Mouse (Mus musculus) forebrain, embryonic 15.5 days (tissue): ENCODE measurements around the gene Timm10b. TPM values are rescaled to one million over a fixed set of nuclear protein-coding genes. Genes with fewer than 3 reads are reported as not detected.

ENCODE experiments used
- ATAC-seq: fragments of 200-750 bp; cut with Nextera tagmentation; replicated peaks from 2 replicates; pipeline ENCODE4 v1.8.0; 2017; ENCODE audit warnings: mild to moderate bottlenecking, moderate TSS enrichment, moderate library complexity
- H3K27ac ChIP-seq: fragments of 300-500 bp; sonication (generic); replicated peaks from 2 replicates; pipeline ENCODE4 v1.5.1; 2015; ENCODE audit warnings: mild to moderate bottlenecking, inconsistent platforms
- H3K27me3 ChIP-seq: fragments of 300-500 bp; sonication (generic); 2 replicates; pipeline ENCODE4 v1.6.1; 2015; ENCODE audit warnings: inconsistent platforms
- H3K36me3 ChIP-seq: fragments of 300-500 bp; sonication (generic); 2 replicates; pipeline ENCODE4 v1.6.1; 2015; ENCODE audit warnings: mild to moderate bottlenecking, inconsistent platforms
- H3K4me1 ChIP-seq: fragments of 300-500 bp; sonication (generic); 2 replicates; pipeline ENCODE4 v1.6.1; 2015; ENCODE audit warnings: inconsistent platforms
- H3K4me2 ChIP-seq: fragments of 300-500 bp; sonication (generic); replicated peaks from 2 replicates; pipeline ENCODE4 v1.6.1; 2015; ENCODE audit warnings: mild to moderate bottlenecking, inconsistent platforms
- H3K4me3 ChIP-seq: fragments of 300-500 bp; sonication (generic); 2 replicates; pipeline ENCODE4 v1.5.1; 2015; ENCODE audit warnings: mild to moderate bottlenecking, inconsistent platforms
- H3K9ac ChIP-seq: fragments of 300-500 bp; sonication (generic); replicated peaks from 2 replicates; pipeline ENCODE4 v1.6.1; 2015; ENCODE audit warnings: mild to moderate bottlenecking, inconsistent platforms
- H3K9me3 ChIP-seq: fragments of 300-500 bp; sonication (generic); 2 replicates; pipeline ENCODE4 v1.6.1; 2016; ENCODE audit warnings: inconsistent platforms
- WGBS: fragments of 180-500 bp; shearing (Covaris S2); methylation state at CpG from one replicate; pipeline ENCODE4 v1.1.7; 2015; ENCODE audit warnings: mixed read lengths; 5-methylcytosine and 5-hydroxymethylcytosine counted together
- polyA plus RNA-seq: library from polyadenylated mRNA; unstranded; fragments of >200 nt; fragmentation: Nextera tagmentation; extraction: Ambion mirVana; gene quantifications from 2 replicates; pipeline ENCODE4 v1.2.1, GENCODE M21; 2015

Timm10b gene
- polyA plus RNA-seq, 1 experiment from 2014 or later, result 135 TPM

DNA sequence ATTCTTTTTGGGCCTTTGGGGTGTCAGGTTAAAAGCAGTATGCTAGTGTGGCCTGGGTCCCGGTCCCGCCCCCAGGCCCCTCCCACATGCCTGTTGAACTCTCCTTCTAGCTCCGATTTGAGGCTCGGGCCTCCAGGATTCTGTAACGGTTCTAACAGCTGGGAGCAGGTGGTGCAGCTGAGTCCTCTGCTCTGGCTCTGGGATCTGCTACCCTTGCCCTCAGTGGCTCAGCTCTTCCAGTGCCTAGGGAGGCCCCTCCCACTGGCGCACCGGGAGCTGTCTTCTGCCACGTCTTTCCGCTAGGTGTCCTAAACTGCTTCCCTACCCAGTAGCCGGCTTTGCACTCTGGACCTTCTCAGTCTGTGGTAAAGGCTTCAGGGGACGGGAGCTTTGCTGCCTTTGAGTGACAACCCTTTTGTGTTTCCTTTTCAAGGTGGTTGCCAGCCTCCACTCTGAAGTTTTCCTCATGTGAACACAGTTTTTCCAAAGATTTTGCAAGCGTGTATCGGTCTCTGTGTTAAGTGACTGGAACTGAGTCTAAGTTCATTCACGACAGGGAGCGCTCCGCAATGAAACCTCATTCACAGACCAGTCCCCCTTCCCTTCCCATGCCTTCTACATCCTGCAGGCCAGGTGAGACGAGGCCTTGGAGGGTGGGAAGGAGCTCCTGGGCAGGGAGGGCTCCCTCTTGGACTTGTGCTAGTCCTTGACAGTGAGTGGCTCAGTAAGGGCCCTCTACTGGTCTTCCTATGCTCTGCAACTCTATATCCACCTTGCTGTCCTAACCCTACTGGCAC lies 11.0 kb downstream of the Timm10b start, which contains the start of gene Dnhd1:
Gene Dnhd1 (plus strand): TSS at position 189 of the 797 bp plus-strand sequence.
- Histone ChIP-seq H3K4me1 (peaks cover 10% of the 10 kb centered on the region), H3K36me3 (no peaks in the 10 kb centered on the region), H3K27ac (no peak within 1 kb of the TSS), H3K4me2 (peak within 1 kb of the TSS; percentile 75), H3K27me3 (no peaks in the 10 kb centered on the region), H3K9ac (peak within 1 kb of the TSS; percentile 38; the same call in 1 of the 2 replicates), H3K9me3 (no peaks in the 10 kb centered on the region), H3K4me3 (peak within 1 kb of the TSS; percentile 41)
- WGBS, result 3% methylated on average over 17 of the region's 17 CpGs
- peak; percentile 92 for ATAC-seq

DNA sequence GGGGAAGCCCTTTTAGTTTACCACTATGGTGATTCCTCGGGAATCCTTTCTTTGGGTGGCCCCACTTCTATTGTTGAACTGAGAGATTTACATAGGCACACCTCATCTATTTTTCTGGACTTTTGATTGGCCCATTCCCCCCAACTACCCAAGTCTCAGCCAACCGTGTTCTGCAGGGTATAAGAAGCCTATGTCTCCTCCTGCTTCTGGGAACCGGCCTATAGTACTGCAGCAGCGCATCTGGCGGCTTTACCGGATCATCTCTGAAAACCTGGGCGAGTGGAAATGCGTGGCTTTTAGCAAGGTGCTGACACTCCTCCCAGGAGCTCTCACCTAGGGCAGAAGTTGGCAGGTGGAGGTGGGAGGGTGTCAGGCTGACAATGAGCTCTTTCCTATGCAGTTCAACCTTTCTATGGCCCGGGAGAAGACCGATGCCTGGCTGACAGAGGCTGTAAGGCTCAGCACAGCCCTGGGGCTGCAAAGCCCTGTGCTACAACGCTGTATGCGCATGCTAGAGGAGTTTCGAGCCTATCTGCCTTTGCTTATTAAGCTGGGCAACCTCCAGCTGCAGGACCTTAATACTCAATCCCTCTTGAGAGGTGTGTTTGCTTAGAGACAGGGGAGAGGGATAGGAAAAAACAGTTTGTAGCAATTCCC lies 45.8 kb downstream of the Timm10b start:
- Histone ChIP-seq H3K4me2 (no peak overlapping the region), H3K4me1 (no peaks in the 10 kb centered on the region), H3K27me3 (no peaks in the 10 kb centered on the region), H3K4me3 (no peak overlapping the region), H3K27ac (no peak overlapping the region), H3K36me3 (no peaks in the 10 kb centered on the region), H3K9ac (no peak overlapping the region), H3K9me3 (no peaks in the 10 kb centered on the region)
- no peak for ATAC-seq
- WGBS, result 8% methylated on average over 13 of the region's 13 CpGs

DNA sequence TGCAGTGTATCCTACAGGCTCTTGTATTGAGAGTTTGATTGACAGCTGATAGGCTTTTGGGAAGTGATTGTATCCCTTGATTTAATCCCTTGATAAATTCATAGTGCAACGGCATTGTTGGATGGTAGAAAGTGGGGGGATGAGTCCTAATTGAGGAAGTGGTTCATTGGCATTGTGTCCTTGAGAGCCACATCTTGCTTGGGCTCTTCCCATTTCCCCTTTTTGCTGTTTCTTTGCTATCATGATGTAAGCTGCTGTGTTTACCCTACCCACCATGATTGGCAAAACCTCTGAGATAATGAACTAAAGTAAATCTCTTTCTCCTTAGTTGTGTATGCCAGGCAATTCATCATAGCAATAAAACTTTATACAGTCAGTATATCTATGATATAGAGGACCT lies 51.0 kb downstream of the Timm10b start:
- Histone ChIP-seq H3K27ac (no peak overlapping the region), H3K4me3 (no peak overlapping the region), H3K36me3 (no peaks in the 10 kb centered on the region), H3K9ac (no peak overlapping the region), H3K4me2 (no peak overlapping the region), H3K27me3 (no peaks in the 10 kb centered on the region), H3K9me3 (no peaks in the 10 kb centered on the region), H3K4me1 (no peaks in the 10 kb centered on the region)
- 68% methylated on average over 1 of the region's 1 CpGs for WGBS
- ATAC-seq, result no peak

Other genes starting within 250 kb of the Timm10b start
- gene Fam160a2, start 240.0 kb upstream of the Timm10b start, polyA plus RNA-seq, result 50.2 and 50.6 TPM in 2 replicates
- gene Cnga4, start 235.5 kb upstream of the Timm10b start, polyA plus RNA-seq, result 0.09 and 0.11 TPM in 2 replicates
- 1.5 TPM in 2 replicates for gene Cckbr, start 214.3 kb upstream of the Timm10b start, polyA plus RNA-seq
- 24.2 and 25.5 TPM in 2 replicates for gene Cavin3, start 157.8 kb upstream of the Timm10b start, polyA plus RNA-seq
- gene Smpd1, start 85.7 kb upstream of the Timm10b start, polyA plus RNA-seq, result 65.5 and 69.8 TPM in 2 replicates
- 249 and 255 TPM in 2 replicates for gene Apbb1, start 58.4 kb upstream of the Timm10b start, polyA plus RNA-seq
- gene Hpx, start 39.9 kb upstream of the Timm10b start, polyA plus RNA-seq, result 0.11 and 0.24 TPM in 2 replicates
- gene Trim3, start 6.5 kb upstream of the Timm10b start, polyA plus RNA-seq, result 69.4 and 72.3 TPM in 2 replicates
- 80.6 and 85.6 TPM in 2 replicates for gene Arfip2, start 360 bp downstream of the Timm10b start, polyA plus RNA-seq
- 6.9 and 14.7 TPM in 2 replicates for gene Gm45799, start 496 bp downstream of the Timm10b start, polyA plus RNA-seq
- gene Dnhd1, start 10.8 kb downstream of the Timm10b start, polyA plus RNA-seq, result 0.42 and 0.86 TPM in 2 replicates
- gene Ilk, start 96.5 kb downstream of the Timm10b start, polyA plus RNA-seq, result 197 and 205 TPM in 2 replicates
- gene Rrp8, start 97.3 kb downstream of the Timm10b start, polyA plus RNA-seq, result 24.4 and 25.8 TPM in 2 replicates
- 106 and 114 TPM in 2 replicates for gene Taf10, start 104.3 kb downstream of the Timm10b start, polyA plus RNA-seq
- 33.9 and 35.1 TPM in 2 replicates for gene Tpp1, start 112.2 kb downstream of the Timm10b start, polyA plus RNA-seq
- gene Dchs1, start 147.6 kb downstream of the Timm10b start, polyA plus RNA-seq, result 20.3 and 22.0 TPM in 2 replicates
- 191 and 194 TPM in 2 replicates for gene Mrpl17, start 171.0 kb downstream of the Timm10b start, polyA plus RNA-seq